Mouse (Mus musculus) thymus, adult 18-20 months (tissue): ENCODE data around the gene Fkbp10.

ENCODE experiments used
- DNase-seq, 2 experiments: peaks; one replicate each; pipeline ENCODE4 v3.0.0; 2022; ENCODE audit warnings: mixed read lengths in 2 of 2

Fkbp10 gene

DNA sequence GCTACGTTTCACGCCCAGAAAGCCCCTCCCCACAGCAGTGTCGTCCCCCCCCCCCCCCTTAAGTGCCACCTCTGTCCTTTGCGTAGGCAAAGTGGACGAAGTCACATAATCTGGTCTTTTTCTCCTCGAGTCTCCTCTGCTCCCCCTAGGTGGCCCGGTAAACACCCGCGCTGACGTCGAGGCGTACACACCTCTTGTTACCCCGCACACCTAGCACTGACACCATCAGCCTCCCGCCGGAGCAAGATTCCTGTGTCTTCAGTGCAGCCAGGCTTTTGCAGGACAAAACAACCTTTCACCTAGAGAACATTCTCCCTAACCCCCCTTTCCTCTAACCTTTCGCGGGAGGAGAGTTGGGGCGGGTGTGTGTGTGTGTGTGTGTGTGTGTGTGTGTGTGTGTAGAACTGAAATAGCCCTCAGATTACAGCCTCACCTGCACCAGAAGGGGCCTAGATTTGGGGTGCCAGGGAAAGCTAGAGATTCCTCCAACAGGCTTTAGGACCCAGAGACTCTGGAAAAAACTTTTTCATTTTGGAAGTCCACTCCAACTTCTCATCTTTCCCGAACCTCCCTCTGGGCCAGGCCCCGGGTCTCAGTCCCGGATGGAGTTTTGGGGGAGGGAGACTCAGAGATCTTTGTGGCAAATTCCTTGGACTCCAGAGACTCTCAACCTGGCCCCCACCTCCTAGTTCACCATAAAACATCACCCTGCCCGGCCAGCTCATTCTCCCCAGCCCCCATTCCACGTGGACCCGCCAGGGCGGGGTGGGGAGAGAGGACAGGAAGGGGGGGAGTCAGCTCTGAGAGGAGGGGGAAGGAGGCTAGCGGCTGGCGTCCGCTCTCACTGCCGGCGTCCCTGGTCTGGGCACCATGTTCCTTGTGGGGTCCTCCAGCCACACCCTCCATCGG, at the start of gene Fkbp10:
Gene Fkbp10 (plus strand): TSS at position 784 of the 909 bp plus-strand sequence.
- DNase-seq, result no peak

DNA sequence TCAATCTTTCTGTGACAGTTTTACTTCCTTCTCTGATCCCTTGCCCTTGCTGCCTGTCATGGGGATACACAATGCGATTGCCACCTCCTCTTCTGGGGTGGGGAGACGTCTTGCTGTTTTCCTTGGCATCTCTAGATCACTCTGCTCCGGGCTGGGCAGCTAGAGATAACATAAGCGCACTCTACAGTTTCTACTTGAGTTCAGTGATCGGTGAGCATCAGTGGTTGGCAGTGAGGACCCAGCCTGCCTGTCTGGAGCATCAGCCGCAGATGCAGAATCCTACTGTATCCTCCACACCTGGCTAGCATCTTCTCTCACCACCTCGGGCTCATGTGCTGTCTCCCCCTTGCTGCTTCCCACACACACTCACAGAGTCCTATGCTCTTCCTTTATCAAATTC, 46.4 kb upstream of the Fkbp10 start:
- no peak for DNase-seq

DNA sequence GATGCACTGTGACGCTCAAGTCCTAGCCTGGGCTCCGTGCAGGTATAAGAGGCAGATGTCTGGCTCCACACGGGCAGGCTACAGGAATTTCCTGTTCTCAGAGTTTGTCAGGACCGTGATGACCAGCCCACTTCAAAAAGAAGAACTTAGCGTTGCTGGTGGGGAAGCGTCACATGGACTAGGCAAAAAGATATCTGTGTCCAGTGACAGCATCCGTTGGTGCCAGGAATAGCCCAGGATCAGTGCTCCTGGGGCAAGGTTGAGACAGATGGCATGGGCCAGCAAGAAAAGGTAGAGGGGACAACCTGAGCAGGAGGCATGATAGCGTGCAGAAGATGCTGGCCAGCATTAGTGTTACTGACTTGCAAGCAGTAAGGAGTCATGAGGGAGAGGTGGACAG, 45.7 kb upstream of the Fkbp10 start:
- no peak for DNase-seq

DNA sequence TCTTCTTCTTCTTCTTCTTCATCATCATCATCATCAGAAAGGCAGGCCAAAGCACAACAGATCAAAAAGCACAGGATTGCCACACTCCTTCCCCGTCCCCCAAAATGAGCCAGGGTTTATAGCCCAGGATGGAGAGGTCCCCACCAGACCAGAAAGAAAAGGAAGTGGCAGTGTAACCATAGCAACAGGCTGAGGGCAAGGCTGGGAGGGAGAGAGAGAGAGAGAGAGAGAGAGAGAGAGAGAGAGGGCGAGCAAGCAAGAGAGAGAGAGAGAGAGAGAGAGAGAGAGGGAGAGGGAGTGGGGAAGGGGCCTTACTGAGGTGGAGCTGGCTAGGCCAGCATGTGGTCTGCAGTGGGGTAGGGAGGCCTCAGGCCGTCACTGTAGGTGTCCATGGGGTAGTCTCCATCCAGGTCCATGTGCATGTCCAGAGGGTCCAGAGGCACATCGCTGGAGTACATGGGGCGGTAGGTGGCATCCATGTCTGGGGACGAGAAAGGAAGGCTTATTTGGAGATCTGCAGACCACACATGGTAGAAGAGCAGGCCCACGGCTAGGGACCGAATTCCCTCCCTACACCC, 43.4 kb upstream of the Fkbp10 start:
- DNase-seq, result no peak

DNA sequence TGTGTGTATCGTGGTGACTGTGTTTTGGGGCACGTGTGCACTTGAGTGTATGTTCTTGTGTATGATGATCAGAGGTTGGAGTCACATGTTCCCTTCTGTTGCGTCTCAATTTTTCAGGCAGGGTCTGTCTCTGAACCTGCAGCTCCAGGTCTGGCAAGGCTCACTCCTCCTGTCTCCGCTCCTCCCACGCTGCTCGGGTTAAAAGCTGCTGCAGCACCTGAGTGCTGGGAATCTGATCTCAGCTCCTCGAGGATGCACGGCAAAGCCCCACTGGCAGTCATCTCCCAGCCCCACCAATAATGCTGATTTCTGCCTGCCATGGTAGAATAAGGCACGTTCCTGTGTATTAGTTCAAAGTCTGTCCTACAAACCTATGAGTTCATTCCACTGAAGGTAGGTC, 40.4 kb upstream of the Fkbp10 start:
- DNase-seq, result no peak

DNA sequence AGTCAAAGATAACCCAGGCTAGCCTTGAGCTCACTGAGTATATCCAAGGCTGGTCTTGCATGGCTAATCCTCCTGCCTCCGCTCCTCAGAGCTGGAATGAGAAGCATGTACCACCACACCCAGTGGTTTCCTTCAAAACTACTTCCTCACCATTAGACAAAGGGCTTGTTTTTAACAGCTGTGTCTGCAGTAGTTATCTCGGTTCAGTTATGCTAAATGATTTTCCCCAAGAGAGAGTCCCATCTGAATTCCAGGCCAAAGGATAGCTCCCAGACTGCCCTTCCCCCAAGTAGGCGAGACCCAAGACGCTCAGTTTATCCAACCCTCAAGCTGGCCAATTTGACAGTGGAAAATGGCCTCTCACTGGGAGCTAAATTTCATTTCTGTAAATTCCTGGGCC, 39.5 kb upstream of the Fkbp10 start:
- no peak for DNase-seq

DNA sequence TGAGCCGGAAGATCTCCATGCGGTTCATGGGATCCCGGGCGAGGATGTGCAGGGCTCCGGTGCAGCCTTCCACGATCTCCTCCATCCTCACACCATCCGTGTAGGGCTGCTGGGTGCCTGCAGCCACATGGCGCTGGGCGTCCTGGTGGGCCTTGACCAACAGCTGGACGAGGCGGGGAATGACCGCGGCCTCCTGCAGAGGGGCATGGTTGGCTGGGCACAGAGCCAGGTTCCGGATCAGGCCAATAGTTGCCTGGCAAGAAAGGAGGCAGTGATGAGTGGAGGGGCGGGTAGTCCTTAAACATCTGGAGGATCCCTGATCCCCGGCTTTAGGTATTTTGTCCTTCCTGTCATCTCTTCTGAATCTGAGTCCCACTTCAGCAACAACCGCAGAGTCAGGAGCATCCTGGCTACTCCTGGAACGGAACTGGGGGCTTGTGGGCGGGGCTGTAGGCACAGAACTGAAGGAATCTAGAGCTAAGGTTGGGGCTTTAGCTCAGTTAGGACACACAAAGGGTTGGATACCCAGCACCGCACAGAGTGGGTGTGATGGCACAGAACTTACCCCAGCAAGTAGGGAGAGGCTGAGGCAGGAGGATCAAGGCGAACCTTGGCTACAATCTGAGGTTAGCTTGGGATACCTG, 38.6 kb upstream of the Fkbp10 start:
- DNase-seq, result no peak

DNA sequence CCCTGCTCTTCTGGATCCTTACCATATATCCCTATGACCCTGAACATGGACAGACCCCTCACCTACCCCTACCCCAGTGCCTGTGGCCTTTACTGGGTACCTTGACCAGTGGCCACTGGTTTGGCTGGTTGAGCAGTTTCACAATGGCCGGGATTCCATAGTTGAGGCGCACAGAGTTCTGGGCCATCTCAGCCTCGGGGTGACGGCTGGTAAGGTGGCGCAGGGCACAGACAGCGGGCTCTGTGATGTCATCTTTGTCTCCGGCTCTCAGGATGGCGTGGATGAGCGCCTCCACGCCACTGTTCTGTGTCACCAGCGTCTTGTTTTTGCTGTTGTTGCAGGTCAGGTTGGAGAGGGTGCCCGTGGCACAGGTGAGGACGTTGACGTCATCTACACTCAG, 37.5 kb upstream of the Fkbp10 start:
- no peak for DNase-seq

DNA sequence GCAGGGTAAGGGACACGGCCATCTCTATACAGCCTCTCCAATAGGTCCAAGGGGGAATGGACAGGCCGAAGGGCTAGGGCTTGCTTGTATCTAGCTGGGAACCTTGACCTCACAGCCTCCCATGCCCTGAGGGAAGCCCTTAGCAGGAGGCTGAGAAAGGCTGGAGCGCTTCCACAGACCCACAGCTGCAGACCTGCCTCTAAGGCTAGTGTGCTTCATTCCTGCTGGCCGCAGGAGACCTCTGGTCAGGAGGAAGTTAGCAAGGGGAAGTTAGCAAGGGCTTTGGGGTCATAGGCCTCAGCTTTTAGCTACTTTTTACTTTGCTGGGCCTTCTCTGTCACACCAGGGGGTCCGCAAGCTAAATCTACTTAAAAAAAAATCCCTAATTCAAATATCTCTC, 37.1 kb upstream of the Fkbp10 start:
- no peak for DNase-seq

DNA sequence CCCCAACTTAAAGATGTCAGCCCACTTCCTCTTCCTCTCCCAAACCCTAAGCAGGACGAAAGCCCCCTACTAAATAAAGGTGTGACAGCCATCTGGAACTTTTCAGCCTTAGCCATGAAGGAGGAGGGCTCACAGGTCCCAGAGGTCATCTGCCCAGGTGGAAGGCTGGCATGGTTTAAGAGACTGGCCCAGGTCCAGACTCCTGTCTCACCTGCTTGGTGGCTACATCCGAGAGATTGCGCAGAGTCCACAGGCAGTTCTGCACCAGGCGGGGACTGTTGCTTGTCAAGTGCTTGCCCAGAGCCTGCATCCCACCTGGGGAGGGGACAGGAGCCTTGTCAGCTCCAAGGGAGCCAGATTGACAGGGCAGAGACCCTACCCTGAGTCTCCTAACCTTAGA, 36.2 kb upstream of the Fkbp10 start:
- no peak for DNase-seq

DNA sequence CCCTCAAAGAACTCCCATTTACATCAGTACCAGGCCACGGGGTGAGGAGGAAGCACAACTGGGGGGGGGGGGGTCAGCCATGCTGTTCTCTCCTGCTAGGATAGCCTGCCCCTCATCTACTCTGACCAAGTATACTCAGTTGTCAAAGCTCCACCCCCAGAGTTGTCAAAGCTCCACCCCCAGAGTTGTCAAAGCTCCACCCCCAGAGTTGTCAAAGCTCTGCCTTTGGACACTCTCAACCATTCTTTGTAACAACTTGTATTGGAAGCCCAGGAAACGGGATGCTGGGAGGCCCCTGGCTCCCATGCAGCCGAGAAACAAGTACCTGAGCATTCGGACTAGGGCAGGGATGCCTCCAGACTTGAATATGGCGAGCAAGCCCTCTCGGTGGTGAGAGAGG, 32.8 kb upstream of the Fkbp10 start:
- DNase-seq, result no peak

DNA sequence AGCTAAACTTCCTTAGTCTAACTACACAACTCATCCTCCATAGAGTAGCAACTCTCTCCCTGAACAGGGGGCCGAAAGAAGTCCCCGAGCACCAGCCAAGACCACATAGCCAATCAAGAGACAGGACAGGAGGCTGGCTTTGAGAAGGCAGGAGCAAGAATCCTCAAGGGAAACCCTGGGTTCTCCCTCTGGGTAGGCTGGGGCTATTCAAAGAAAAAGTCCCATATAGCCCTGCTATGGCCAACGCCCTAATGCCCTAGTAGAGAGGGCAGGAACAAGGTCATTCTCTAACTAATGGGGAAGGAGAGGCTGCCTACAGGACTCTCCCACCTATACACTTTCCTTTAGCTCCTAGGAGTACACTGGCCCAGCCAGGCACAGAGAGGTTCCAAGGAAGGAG, 30.5 kb upstream of the Fkbp10 start:
- no peak for DNase-seq

DNA sequence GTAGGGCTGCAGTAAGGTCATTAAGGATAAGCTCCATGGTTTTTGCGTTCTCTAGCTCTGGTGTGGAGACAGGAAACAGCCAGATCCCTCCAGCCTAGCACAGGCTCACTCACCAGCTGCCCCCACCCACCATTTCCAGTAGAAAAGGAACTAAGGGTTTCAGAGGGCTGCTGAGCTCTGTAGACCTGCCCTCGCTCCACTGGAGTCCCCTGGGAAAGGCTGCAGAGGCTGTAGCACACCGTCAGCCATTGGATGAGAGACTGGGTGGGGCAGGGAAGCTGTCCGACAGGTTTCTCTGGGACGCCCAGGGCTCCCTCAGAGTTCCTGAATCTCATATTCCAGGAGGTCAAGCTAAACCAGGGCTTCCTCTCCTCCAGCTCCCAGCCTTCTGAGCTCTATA, 28.9 kb upstream of the Fkbp10 start:
- DNase-seq, result no peak

DNA sequence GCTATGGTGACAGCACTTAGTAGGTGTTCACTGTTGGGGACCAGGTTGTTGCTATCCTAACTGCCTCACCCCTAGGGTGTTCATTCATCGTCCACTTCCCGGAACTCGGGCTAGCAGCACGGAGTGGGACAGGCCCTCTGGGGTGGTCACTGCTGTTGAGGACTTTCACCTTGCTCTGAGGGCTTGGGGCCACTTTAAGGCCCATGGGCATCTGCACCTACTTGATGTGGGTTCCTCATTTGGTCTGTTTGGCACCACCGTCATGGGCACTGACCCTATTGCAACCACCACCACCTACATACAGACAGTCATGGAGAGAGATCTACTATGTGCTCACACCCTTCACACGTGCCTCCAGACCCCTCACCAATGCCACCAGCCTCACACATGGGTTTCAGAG, 28.4 kb upstream of the Fkbp10 start:
- DNase-seq, result no peak

DNA sequence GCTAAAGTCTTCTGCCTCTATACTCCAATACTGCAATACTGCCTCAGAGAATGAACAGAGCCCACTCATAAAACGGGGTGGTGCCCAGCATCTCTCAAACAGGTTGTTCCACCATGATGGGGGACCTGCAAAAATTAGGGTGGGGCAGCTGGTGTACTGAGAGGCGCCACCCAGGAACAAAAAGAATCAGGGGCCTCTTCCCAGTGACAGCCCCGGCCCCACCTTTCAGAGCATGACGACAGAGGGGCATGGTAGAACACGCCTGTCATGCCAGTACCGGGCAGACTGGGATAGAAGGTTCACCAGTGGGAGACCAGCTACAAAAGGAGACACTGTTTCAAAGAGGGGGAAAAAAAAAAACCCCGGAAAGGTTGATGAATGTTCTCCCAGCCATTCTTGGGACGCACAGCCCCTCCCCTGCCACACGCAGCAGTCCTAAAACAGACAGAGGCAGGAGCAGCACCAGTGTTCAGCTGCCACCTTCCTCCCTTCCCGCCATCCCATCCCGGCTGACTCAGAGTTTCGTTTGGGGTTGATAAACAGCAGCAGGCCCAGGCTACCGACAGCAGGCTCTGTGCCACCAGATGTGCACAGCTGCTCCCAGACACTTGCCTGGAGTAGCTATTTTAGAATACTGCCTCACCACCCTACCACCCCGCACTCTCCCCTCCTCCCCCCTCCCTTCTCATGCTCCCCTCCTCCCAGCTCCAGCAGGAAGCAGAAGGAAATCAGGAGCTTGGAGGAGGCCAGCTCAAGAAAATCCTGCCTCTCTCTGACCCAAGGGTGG, 27.7 kb upstream of the Fkbp10 start:
- no peak for DNase-seq

DNA sequence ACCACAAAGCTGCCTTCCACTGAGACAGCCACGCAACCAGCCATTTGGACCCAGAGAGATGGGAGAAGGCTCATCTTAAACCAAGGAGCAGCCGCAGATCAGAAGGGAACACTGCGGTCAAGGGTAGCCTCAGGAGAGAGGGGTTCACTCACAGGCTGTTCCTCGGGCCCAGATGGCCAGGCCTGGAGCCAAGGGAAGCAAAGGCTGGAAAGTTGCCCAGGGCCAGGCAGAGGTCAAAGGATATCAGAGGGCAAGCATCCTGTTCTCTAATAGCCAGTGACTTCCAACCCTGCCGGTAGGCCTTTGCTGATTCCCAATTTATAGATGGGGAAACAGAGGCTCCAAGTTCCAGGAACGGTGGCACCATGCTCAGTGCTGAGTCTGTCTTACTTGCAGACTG, 26.9 kb upstream of the Fkbp10 start:
- DNase-seq, result no peak

DNA sequence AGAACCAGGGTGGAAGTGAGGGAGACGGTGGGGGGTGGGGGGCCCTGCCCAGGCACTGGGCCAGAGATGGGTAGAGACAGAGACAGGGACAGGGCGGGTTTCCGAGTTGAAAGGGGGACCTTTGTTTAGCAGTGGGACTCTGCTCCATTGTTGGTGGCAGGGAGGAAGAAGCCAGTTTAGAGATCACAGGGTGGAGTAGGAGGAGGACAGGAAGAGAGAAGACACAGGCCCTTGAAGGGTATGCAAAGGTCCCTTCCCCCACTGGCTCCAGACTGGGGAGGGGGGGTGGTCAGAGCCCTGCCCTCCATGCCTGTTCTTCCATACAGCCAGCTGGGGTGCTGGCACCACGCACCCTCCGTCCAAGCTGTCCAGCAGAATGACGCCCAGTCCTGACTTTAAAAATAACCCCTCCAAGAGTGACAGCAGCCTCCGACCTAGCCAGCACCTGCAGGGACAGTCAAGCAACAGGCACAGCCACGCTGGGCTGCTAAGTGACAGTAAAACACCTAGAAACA, 25.5 kb upstream of the Fkbp10 start:
- DNase-seq, result no peak

DNA sequence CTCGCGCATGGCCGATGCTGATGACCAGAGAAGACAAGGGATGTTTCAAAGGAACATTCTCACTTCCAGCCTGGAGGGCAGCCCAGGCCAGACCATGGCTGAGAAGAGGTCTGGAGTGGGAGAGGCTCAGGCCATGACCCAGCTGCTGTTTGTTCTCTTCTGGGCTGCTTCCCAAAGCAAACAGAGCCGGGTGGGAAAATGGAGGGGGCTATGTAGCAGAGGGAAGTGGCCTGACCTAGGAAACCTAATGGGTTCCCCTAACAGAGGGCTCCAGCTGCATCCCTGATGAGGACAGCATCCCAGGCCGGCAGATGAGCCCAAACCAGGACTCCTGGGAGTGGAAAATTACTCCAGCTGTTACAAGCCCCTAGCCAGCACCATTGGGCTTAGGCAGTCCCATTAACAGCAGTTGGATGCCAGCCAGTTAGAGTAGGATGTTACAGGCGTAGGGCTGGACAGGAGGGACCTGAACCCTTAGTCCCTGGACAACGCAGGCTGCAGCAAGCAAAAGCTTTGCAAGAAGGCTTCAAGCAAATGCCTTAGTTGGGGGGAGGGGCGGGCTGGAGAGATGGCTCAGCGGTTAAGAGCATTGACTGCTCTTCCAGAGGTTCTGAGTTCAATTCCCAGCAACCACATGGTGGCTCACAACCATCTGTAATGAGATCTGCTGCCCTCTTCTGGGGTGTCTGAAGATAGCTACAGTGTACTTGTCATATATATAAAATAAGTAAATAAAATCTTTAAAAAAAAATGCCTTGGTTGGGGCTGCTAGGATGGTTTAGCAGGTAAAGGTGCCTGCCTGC, 24.2 kb upstream of the Fkbp10 start:
- DNase-seq, result no peak

DNA sequence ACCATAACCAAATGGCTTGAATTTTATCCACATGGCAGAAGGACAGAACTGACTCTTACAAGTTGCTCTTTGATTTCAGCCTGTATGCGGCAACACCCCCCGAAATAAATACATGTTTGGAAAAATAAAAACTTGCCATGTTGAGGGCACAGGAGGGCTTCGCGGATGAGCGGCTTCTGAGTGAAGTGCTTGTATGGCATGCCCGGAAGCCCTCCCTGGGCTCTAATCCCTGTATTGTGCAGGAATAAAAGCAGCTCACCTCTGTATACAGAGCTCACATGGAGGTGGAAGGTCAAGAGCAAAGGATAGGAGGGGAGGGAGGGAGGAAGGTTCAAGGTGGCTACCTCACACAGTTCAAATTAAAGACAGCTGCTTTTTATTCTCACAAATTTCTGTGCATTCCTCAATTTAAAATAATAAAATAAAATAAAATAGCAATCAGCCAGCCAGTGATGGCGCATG, 23.6 kb upstream of the Fkbp10 start:
- DNase-seq, result no peak

DNA sequence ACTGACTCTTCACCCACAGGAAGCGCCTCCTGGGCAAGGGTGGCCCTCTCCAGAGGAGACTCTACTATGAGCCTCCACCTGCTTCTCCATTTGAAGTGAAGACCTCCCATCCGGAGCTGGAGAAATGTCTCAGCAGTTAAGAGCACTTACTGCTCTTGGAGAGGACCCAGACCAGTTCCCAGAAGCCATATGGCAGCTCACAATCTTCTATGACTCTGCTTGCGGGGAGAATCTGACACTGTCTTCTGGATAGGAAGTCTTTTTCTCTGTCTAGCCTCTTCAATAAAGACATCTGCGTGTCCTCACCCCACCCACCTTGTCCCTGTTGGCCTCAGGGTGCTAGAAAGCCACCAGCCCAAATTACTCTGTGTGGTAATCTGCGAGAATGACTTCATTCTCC, 22.5 kb upstream of the Fkbp10 start:
- no peak for DNase-seq

DNA sequence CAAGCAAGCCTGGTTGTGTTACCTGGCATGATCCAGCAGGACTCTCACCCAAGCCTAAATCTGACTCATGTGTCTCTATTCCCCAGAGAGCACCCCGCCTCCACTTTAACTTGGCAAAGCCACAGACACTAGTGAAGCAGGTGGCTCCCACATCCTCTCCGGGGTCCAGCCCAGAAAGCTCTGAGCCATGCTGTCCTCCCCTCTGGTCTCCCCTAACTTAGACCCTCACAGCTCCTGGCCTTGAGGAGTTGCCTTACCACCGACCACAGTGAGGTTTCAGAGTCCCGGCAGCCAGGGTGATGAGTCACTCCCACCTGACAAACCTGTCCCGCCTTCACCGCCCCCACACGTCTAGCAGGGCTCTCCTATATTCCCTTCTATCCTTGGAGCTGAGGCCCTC, 21.8 kb upstream of the Fkbp10 start:
- peak in 1 of 2 experiments; percentile 23 for DNase-seq
